8 mouse cellular contexts compared by ENCODE assay signal in genomic region chr17:37046312-37047112, GRCm38 (mm10). TPM values are rescaled to one million over a fixed set of nuclear protein-coding genes. Genes with fewer than 3 reads are reported as not detected.
A peak's percentile ranks its signal among the peaks of the same experiment; 100 is the strongest.
DNase-seq lines count a peak whose midpoint lies in the region; ATAC-seq lines count a peak whose summit lies in the region.

No protein-coding gene starts in this region.

- H3K27ac ChIP-seq in hindbrain, embryonic 15.5 days (replicated peaks), result peak overlapping the region; percentile 95

- no peak for ATAC-seq in erythroblast, adult 5-6 weeks (replicated peaks; ENCODE audit: low FRiP score, poor library complexity, severe bottlenecking)
- ATAC-seq in hindbrain, embryonic 15.5 days (ENCODE audit: low FRiP score, low read depth), result peak; percentile 60
- peak; percentile 10 for ATAC-seq in megakaryocyte, adult 5-6 weeks (ENCODE audit: poor library complexity, severe bottlenecking)

- peaks cover 4% of the 10 kb centered on the region for H3K4me1 ChIP-seq in erythroblast, embryonic 14.5 days (ENCODE audit: control insufficient read depth)
- peaks cover 52% of the 10 kb centered on the region for H3K4me1 ChIP-seq in hindbrain, embryonic 15.5 days (replicated peaks)

- no peaks in the 10 kb centered on the region for H3K36me3 ChIP-seq in erythroblast, embryonic 14.5 days (ENCODE audit: control insufficient read depth)
- no peaks in the 10 kb centered on the region for H3K36me3 ChIP-seq in hindbrain, embryonic 15.5 days

- H3K4me3 ChIP-seq in erythroblast, embryonic 14.5 days (replicated peaks), result peak overlapping the region; percentile 42
- peak overlapping the region; percentile 88 for H3K4me3 ChIP-seq in hindbrain, embryonic 15.5 days

- H3K27me3 ChIP-seq in erythroblast, embryonic 14.5 days (ENCODE audit: control insufficient read depth), result peaks cover 81% of the 10 kb centered on the region
- H3K27me3 ChIP-seq in hindbrain, embryonic 15.5 days, result no peaks in the 10 kb centered on the region

- peak; percentile 78 to 81 for DNase-seq in cerebellum, adult 18-20 months
- peak; percentile 39 for DNase-seq in forelimb bud, embryonic 11.5 days (ENCODE audit: low read depth, low spot score)
- peak; percentile 59 to 64 for DNase-seq in left cerebral cortex, adult 8-10 months (ENCODE audit: low spot score in 2 of 2)
- peak; percentile 14 to 22 for DNase-seq in spleen, postnatal 10 days (ENCODE audit: low spot score in 2 of 2)

- under 1% methylated on average over 41 of the region's 58 CpGs for whole genome bisulfite sequencing in hindbrain, embryonic 15.5 days

- H3K9ac ChIP-seq in hindbrain, embryonic 15.5 days, result peak overlapping the region; percentile 100

- H3K4me2 ChIP-seq in hindbrain, embryonic 15.5 days, result peak overlapping the region; percentile 77

- peaks cover 2% of the 10 kb centered on the region; the same call in 1 of the 2 replicates for H3K9me3 ChIP-seq in erythroblast, embryonic 14.5 days (ENCODE audit: control insufficient read depth, low read length)
- no peaks in the 10 kb centered on the region for H3K9me3 ChIP-seq in hindbrain, embryonic 15.5 days

RNA-seq across cellular contexts. Expression of gene Gabbr1, which starts 0.7 kb away (rescaled TPM):
- polyA plus RNA-seq in erythroblast, embryonic 14.5 days (2012), result 0.08 TPM in 1 of 2 replicates, not detected in the other
- 0.42 and 1.2 TPM in 2 replicates for total RNA-seq in erythroblast, adult 5-6 weeks (2015; ENCODE audit: low replicate concordance)
- 0.85 and 1.1 TPM in 2 replicates for total RNA-seq in erythroblast, adult 5-6 weeks (2017; ENCODE audit: low replicate concordance)
- 85.2 and 86.0 TPM in 2 replicates for polyA plus RNA-seq in hindbrain, embryonic 15.5 days (2015; fragmentation: Nextera tagmentation; extraction: Ambion mirVana)
- 100 to 1,000 TPM; 662 to 748 (median 699) TPM for total RNA-seq in left cerebral cortex, adult 8-10 months (2022)
- total RNA-seq in megakaryocyte, adult 5-6 weeks (2015), result 12.4 and 14.2 TPM in 2 replicates
- 5.7 and 10.5 TPM in 2 replicates for total RNA-seq in megakaryocyte, adult 5-6 weeks (2017)

RNA-seq across cellular contexts. Expression of gene Mog, which starts 23.3 kb away (rescaled TPM):
- not detected in 2 replicates for polyA plus RNA-seq in erythroblast, embryonic 14.5 days (2012)
- total RNA-seq in erythroblast, adult 5-6 weeks (2015; ENCODE audit: low replicate concordance), result not detected in 2 replicates
- total RNA-seq in erythroblast, adult 5-6 weeks (2017; ENCODE audit: low replicate concordance), result not detected in 2 replicates
- 2.3 TPM in 2 replicates for polyA plus RNA-seq in hindbrain, embryonic 15.5 days (2015; fragmentation: Nextera tagmentation; extraction: Ambion mirVana)
- 10 to 100 TPM; 52.5 to 55.9 (median 54.6) TPM for total RNA-seq in left cerebral cortex, adult 8-10 months (2022)
- total RNA-seq in megakaryocyte, adult 5-6 weeks (2015), result not detected in 2 replicates
- not detected in 2 replicates for total RNA-seq in megakaryocyte, adult 5-6 weeks (2017)

RNA-seq across cellular contexts. Expression of gene Olfr90, which starts 41.8 kb away (rescaled TPM):
- polyA plus RNA-seq in erythroblast, embryonic 14.5 days (2012), result not detected in 2 replicates
- total RNA-seq in erythroblast, adult 5-6 weeks (2015; ENCODE audit: low replicate concordance), result not detected in 2 replicates
- not detected in 2 replicates for total RNA-seq in erythroblast, adult 5-6 weeks (2017; ENCODE audit: low replicate concordance)
- 0.08 TPM in 1 of 2 replicates, not detected in the other for polyA plus RNA-seq in hindbrain, embryonic 15.5 days (2015; fragmentation: Nextera tagmentation; extraction: Ambion mirVana)
- total RNA-seq in left cerebral cortex, adult 8-10 months (2022), result not detected
- not detected in 2 replicates for total RNA-seq in megakaryocyte, adult 5-6 weeks (2015)
- total RNA-seq in megakaryocyte, adult 5-6 weeks (2017), result not detected in 2 replicates

RNA-seq across cellular contexts. Expression of gene Zfp57, which starts 45.5 kb away (rescaled TPM):
- polyA plus RNA-seq in erythroblast, embryonic 14.5 days (2012), result not detected in 2 replicates
- not detected in 2 replicates for total RNA-seq in erythroblast, adult 5-6 weeks (2015; ENCODE audit: low replicate concordance)
- not detected in 2 replicates for total RNA-seq in erythroblast, adult 5-6 weeks (2017; ENCODE audit: low replicate concordance)
- polyA plus RNA-seq in hindbrain, embryonic 15.5 days (2015; fragmentation: Nextera tagmentation; extraction: Ambion mirVana), result 222 and 250 TPM in 2 replicates
- 10 to 100 TPM in 1 of 4 experiments, 1 to 10 TPM in 3; 8.1 to 10.5 (median 9.0) TPM for total RNA-seq in left cerebral cortex, adult 8-10 months (2022)
- total RNA-seq in megakaryocyte, adult 5-6 weeks (2015), result not detected in 2 replicates
- not detected in 2 replicates for total RNA-seq in megakaryocyte, adult 5-6 weeks (2017)

RNA-seq across cellular contexts. Expression of gene Olfr91, which starts 51.6 kb away (rescaled TPM):
- polyA plus RNA-seq in erythroblast, embryonic 14.5 days (2012), result 0.04 TPM in 1 of 2 replicates, not detected in the other
- total RNA-seq in erythroblast, adult 5-6 weeks (2015; ENCODE audit: low replicate concordance), result not detected in 2 replicates
- not detected in 2 replicates for total RNA-seq in erythroblast, adult 5-6 weeks (2017; ENCODE audit: low replicate concordance)
- not detected in 2 replicates for polyA plus RNA-seq in hindbrain, embryonic 15.5 days (2015; fragmentation: Nextera tagmentation; extraction: Ambion mirVana)
- not detected for total RNA-seq in left cerebral cortex, adult 8-10 months (2022)
- not detected in 2 replicates for total RNA-seq in megakaryocyte, adult 5-6 weeks (2015)
- not detected in 2 replicates for total RNA-seq in megakaryocyte, adult 5-6 weeks (2017)

Comparison
In these comparisons a context has a peak if more than half of its experiments do, and no peak if none do; other contexts are left out.
1. DNase-seq: peak in every context shown above with its lines; median percentile 80 in cerebellum, adult 18-20 months; 62 in left cerebral cortex, adult 8-10 months; 39 in forelimb bud, embryonic 11.5 days; 18 in spleen, postnatal 10 days.
2. RNA of gene Gabbr1, which starts 0.7 kb away (total RNA-seq): 662 to 748 TPM in left cerebral cortex, adult 8-10 months; 5.7 to 14.2 TPM in megakaryocyte, adult 5-6 weeks and 0.42 to 1.2 TPM in erythroblast, adult 5-6 weeks; every median in the first group is over 10 times any median in the second.
3. RNA of gene Mog, which starts 23.3 kb away (total RNA-seq): 52.5 to 55.9 TPM in left cerebral cortex, adult 8-10 months; not detected in erythroblast, adult 5-6 weeks and not detected in megakaryocyte, adult 5-6 weeks; every median in the first group is over 10 times any median in the second.